Mouse (Mus musculus): ENCODE results near the gene Pard3.

DNA sequence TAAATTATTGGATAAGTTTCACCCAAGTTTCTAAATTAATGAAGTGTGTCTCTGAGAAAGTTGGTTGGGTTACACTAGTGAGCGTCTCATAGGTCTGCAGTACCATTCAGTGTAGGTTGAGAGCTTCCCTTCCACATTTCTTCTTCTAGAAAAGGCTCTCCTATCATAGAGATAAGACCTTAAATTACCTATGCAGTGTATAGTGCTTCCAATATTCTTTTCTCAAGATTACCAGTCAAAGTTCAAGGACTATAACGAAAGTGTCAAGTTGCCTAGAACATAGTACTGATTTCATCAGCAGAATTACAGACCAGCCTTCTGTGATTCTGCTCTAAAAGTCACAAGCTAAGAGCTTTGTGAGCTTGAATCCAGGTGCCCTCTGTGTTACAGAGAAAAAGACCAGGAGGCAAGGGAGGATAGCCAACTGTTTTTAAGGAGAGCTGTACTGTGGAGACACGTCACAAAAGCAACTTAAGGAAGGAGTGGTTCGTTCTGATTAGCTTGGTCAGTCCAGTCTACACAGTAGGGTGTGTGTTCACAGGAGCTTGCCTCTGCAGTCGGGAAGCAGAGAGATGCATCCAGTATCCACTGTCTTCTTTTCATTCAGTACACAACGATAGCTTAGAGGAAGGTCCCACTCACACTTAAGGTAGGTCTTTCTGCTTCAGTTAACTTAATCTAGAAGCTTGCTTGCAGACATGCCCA lies 229.5 kb downstream of the Pard3 start:
- TF ChIP-seq CTCF (IDR thresholded peaks at IDR 0.05; ENCODE audit: insufficient read depth, low read depth, low read length) (no peak), POLR2A (IDR thresholded peaks at IDR 0.05; ENCODE audit: insufficient read depth, low read depth, low read length) (no peak)
